Mouse (Mus musculus) intestine, embryonic 16.5 days (tissue): Measurements from ENCODE around the gene Nek8. TPM values are rescaled to one million over a fixed set of nuclear protein-coding genes. Genes with fewer than 3 reads are reported as not detected.
"Not testable (repeated sequence)": the region's sequence is repeated elsewhere in the genome, so short reads cannot be mapped to it uniquely, and the experiment has no call there.

ENCODE experiments used
- ATAC-seq: fragments of 200-750 bp; cut with Nextera tagmentation; 2 replicates; pipeline ENCODE4 v1.8.0; 2017; ENCODE audit warnings: moderate TSS enrichment, moderate library complexity
- H3K27ac ChIP-seq: fragments of 300-500 bp; sonication (generic); 2 replicates; pipeline ENCODE4 v1.5.1; 2014; ENCODE audit warnings: mild to moderate bottlenecking, low read length
- H3K27me3 ChIP-seq: fragments of 300-500 bp; sonication (generic); replicated peaks from 2 replicates; pipeline ENCODE4 v1.6.1; 2014; ENCODE audit warnings: low read length, control low read depth, mixed read lengths; ENCODE audit not compliant: control insufficient read depth, insufficient read depth
- H3K36me3 ChIP-seq: fragments of 300-500 bp; sonication (generic); 2 replicates; pipeline ENCODE4 v1.6.1; 2014; ENCODE audit warnings: low read length, control low read depth; ENCODE audit not compliant: control insufficient read depth, insufficient read depth
- H3K4me1 ChIP-seq: fragments of 300-500 bp; sonication (generic); 2 replicates; pipeline ENCODE4 v1.6.1; 2014; ENCODE audit warnings: low read length, control low read depth, mixed read lengths; ENCODE audit not compliant: control insufficient read depth, insufficient read depth
- H3K4me2 ChIP-seq: fragments of 300-500 bp; sonication (generic); 2 replicates; pipeline ENCODE4 v1.6.1; 2014; ENCODE audit warnings: low read depth, low read length, control low read depth
- H3K4me3 ChIP-seq: fragments of 300-500 bp; sonication (generic); 2 replicates; pipeline ENCODE4 v1.5.1; 2014; ENCODE audit warnings: mild to moderate bottlenecking, low read length
- H3K9ac ChIP-seq: fragments of 300-500 bp; sonication (generic); 2 replicates; pipeline ENCODE4 v1.6.1; 2014; ENCODE audit warnings: low read depth, low read length
- H3K9me3 ChIP-seq: fragments of 300-500 bp; sonication (generic); 2 replicates; pipeline ENCODE4 v1.6.1; 2016; ENCODE audit warnings: low read length, control low read depth; ENCODE audit not compliant: control insufficient read depth
- WGBS: fragments of 180-500 bp; shearing (Covaris S2); extraction: QIAGEN DNeasy Blood & Tissue Kit; methylation state at CpG from one replicate; pipeline ENCODE4 v1.1.7; 2014; 5-methylcytosine and 5-hydroxymethylcytosine counted together
- polyA plus RNA-seq: library from polyadenylated mRNA; unstranded; fragments of >200 nt; fragmentation: Nextera tagmentation; extraction: Ambion mirVana; gene quantifications from 2 replicates; pipeline ENCODE4 v1.2.1, GENCODE M21; 2015

Nek8 gene
- polyA plus RNA-seq, 1 experiment from 2014 or later = 17.1 TPM

DNA sequence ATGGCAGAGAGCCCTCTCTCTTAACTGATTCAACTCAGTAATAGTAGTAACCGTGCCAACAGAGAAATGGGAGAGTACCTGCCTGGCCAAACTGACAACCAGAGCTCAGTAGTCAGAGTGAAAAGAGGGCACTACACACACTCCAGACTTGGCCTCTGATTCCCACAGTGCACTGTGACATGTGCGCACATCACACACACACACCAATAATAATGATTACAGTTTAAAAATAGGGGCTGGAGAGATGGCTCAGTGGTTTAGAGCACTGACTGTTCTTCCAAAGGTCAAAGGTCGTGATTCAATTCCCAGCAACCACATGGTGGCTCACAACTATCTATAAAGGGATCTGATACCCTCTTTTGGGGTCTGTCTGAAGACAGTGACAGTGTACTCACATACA is 38.5 kb downstream of the Nek8 start:
- no peak overlapping the region for H3K27ac ChIP-seq
- no peak overlapping the region for H3K9ac ChIP-seq
- peaks cover 13% of the 10 kb centered on the region; the same call in 1 of the 2 replicates for H3K4me1 ChIP-seq
- 86% methylated on average over 3 of the region's 3 CpGs for WGBS
- no peak overlapping the region for H3K4me3 ChIP-seq
- H3K36me3 ChIP-seq = no peaks in the 10 kb centered on the region
- H3K27me3 ChIP-seq = no peaks in the 10 kb centered on the region
- H3K4me2 ChIP-seq = no peak overlapping the region
- no peaks in the 10 kb centered on the region for H3K9me3 ChIP-seq
- no peak for ATAC-seq

DNA sequence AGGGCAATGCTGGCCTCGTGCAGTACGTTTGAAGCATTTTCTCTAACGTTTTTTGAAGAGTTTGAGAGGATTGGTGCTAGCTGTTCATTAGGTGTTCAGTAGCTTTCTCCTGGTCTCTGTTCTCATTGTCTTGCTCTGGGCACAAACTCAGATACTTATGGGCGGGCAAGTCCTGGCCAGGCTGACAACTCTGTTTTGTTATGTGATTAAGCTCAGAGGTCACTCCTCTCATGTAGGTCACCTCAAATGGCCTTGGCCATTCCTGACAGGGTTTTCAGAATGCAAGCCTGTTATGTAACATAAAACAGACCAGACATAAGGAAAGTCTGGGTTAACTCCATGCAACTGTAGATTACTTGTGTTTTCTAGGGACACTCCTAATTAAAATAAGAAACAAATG is 38.9 kb downstream of the Nek8 start:
- 83% methylated on average over 4 of the region's 4 CpGs for WGBS
- H3K9ac ChIP-seq = no peak overlapping the region
- H3K4me1 ChIP-seq = peaks cover 15% of the 10 kb centered on the region; the same call in 1 of the 2 replicates
- no peak for ATAC-seq
- no peak overlapping the region for H3K4me2 ChIP-seq
- no peaks in the 10 kb centered on the region for H3K36me3 ChIP-seq
- H3K27ac ChIP-seq = no peak overlapping the region
- no peaks in the 10 kb centered on the region for H3K9me3 ChIP-seq
- no peaks in the 10 kb centered on the region for H3K27me3 ChIP-seq
- H3K4me3 ChIP-seq = no peak overlapping the region

DNA sequence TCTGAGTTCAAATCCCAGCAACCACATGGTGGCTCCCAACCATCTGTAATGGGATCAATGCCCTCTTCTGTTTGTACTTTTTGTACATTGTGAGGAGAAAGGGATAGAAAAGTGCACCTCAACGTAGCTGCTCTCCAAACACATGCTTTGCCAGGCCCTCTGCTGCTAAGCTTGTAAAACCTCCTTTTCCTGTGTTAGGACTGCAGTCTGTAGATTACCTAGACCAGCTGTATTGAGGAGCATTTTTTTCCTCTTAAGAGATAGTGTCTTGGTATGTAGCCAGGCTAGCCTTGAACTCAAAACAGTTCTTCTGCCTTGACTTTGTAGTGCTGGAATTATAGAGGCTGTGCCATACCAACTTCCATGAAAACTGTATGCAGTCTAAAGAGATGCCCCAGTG is 40.3 kb downstream of the Nek8 start:
- H3K9me3 ChIP-seq = no peaks in the 10 kb centered on the region
- no peak overlapping the region for H3K4me2 ChIP-seq
- WGBS = 91% methylated on average over 1 of the region's 1 CpGs
- no peak overlapping the region for H3K27ac ChIP-seq
- no peaks in the 10 kb centered on the region for H3K36me3 ChIP-seq
- no peaks in the 10 kb centered on the region for H3K27me3 ChIP-seq
- no peak overlapping the region for H3K4me3 ChIP-seq
- H3K9ac ChIP-seq = no peak overlapping the region
- no peak for ATAC-seq
- H3K4me1 ChIP-seq = peaks cover 17% of the 10 kb centered on the region; the same call in 1 of the 2 replicates

DNA sequence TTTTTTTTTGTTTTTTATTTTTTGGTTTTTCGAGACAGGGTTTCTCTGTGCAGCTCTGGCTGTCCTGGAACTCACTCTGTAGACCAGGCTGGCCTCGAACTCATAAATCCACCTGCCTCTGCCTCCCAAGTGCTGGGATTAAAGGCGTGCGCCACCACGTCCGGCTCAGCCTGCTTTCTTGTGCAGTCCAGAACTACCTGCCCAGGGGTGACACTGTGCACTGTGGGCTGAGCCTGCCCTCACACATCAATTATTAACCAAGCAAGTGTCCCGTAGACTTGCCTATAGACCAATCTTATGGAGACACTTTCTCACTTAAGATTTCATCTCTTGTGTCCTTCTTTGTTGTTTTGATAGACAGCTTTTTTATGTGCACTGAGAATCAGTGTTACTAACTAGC is 41.2 kb downstream of the Nek8 start:
- H3K27me3 ChIP-seq, H3K9me3 ChIP-seq, H3K4me2 ChIP-seq, H3K27ac ChIP-seq, H3K36me3 ChIP-seq, H3K9ac ChIP-seq, H3K4me3 ChIP-seq: not testable (repeated sequence)
- peak; percentile 82 for ATAC-seq
- peaks cover 17% of the 10 kb centered on the region; the same call in 1 of the 2 replicates for H3K4me1 ChIP-seq
- WGBS = 63% methylated on average over 7 of the region's 7 CpGs

DNA sequence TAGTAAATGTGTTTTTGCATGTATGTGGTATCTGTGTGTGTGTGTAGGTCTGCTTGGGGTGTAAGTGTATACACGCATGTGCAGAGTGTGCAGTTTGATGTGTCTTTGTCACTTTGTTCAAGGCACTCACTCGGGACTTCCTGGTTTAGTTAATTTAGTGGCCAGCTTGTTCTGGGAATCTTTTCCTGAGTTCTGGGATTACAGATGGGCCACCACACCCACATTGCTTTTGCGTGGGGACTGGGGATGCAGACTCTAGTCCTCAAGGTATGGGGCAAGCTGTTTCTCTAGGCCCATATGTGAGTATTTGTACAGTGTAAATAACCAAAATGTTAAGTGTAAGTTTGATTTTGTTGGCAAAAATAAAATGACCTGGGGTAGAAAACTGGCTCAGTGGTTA is 42.1 kb downstream of the Nek8 start:
- H3K9ac ChIP-seq = no peak overlapping the region
- 76% methylated on average over 3 of the region's 3 CpGs for WGBS
- H3K36me3 ChIP-seq = no peaks in the 10 kb centered on the region
- H3K4me1 ChIP-seq = peaks cover 17% of the 10 kb centered on the region; the same call in 1 of the 2 replicates
- H3K4me3 ChIP-seq = no peak overlapping the region
- H3K27me3 ChIP-seq = no peaks in the 10 kb centered on the region
- ATAC-seq = no peak
- H3K4me2 ChIP-seq = no peak overlapping the region
- no peak overlapping the region for H3K27ac ChIP-seq
- no peaks in the 10 kb centered on the region for H3K9me3 ChIP-seq

DNA sequence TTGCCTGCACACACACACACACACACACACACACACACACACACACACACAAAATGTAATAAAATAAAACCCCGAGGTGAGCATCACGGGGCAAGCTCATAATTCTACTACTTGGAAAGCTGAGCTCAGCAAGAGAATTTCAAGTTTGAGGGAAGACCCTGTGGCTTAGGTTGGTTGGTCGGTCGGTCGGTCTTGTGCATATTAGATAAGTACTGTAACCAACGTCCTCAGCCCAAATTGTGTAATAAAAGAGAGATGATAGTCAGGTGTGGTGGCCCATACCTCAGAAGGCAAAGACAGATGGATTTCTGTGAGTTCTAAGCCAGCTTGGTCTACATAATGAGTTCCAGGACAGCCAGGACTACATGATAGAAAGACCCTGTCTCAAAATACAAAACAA is 42.6 kb downstream of the Nek8 start:
- 84% methylated on average over 6 of the region's 6 CpGs for WGBS
- Histone ChIP-seq H3K9ac (no peak overlapping the region), H3K27ac (no peak overlapping the region), H3K4me1 (peaks cover 20% of the 10 kb centered on the region), H3K9me3 (no peaks in the 10 kb centered on the region), H3K36me3 (no peaks in the 10 kb centered on the region), H3K4me2 (no peak overlapping the region), H3K27me3 (no peaks in the 10 kb centered on the region), H3K4me3 (no peak overlapping the region)
- no peak for ATAC-seq

DNA sequence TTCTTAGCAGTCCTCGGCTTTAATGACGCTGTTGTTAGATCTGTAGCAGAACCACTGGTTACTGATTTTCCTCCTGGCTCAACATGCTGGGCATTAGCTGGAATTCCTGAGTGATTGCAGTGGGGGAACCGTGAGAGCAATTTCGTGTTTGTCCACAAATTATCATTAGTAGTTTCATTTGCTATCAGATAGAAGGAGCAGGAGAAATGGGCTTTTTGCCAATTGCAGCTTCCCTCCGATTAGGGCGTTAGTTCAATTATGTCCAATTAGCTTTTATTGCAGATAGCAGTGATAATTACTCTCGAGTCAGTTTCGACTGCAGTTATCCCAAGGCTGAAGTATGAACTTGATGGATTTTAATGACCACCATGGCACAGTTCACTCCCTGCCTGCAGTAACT is 47.0 kb downstream of the Nek8 start:
- peak overlapping the region; percentile 53 for H3K27ac ChIP-seq
- 56% methylated on average over 8 of the region's 8 CpGs for WGBS
- H3K9ac ChIP-seq = no peak overlapping the region
- H3K4me1 ChIP-seq = peaks cover 44% of the 10 kb centered on the region
- H3K36me3 ChIP-seq = no peaks in the 10 kb centered on the region
- no peaks in the 10 kb centered on the region for H3K27me3 ChIP-seq
- H3K4me2 ChIP-seq = no peak overlapping the region
- ATAC-seq = peak; percentile 23; the same call in 1 of the 2 replicates
- H3K4me3 ChIP-seq = no peak overlapping the region
- no peaks in the 10 kb centered on the region for H3K9me3 ChIP-seq

DNA sequence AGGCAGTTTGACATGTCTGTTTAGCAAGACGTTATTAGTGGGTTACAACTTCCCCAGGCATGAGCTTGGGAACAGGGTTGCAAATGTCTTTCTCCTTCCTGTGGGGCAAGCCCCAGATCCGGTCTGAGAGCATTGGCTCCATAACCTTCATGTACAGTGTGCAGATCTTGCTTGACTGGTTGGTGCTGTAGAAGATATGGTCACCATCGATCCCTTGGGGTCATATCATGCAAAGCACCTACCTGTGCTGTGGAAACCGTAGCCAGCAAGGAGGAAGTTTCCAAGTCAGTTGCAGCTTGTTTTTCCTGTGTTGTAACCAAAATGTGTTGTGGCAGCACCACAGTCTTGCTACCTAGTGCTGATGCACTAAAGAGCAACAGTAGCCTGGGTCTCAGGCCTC is 49.7 kb downstream of the Nek8 start:
- H3K27me3 ChIP-seq = no peaks in the 10 kb centered on the region

DNA sequence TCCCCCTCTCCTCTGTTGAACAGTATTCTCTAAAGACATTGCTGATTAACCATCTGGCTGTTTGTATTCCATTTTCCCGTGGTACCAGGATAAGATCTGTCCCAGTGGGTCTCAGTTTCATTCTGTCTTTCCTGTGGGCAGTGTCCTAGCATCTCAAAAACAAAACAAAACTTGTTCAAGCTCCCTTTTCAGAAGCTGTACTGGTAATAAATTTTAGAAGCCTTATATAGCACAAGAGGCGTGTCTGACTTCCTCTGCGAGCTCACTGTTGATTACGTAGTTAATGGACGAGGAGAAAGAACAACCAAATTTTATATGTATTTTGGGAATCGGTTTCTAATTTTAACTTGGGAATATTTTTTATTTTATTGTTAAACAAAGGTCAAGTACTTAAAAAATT is 50.8 kb downstream of the Nek8 start:
- no peaks in the 10 kb centered on the region for H3K36me3 ChIP-seq
- 61% methylated on average over 6 of the region's 6 CpGs for WGBS
- no peak for ATAC-seq
- peaks cover 36% of the 10 kb centered on the region for H3K4me1 ChIP-seq
- no peak overlapping the region for H3K9ac ChIP-seq
- H3K4me3 ChIP-seq = no peak overlapping the region
- H3K4me2 ChIP-seq = no peak overlapping the region
- no peak overlapping the region; the same call in 1 of the 2 replicates for H3K27ac ChIP-seq
- H3K9me3 ChIP-seq = no peaks in the 10 kb centered on the region
- H3K27me3 ChIP-seq = no peaks in the 10 kb centered on the region

More for the DNA sequence above, 49.7 kb downstream of the Nek8 start:
- Histone ChIP-seq H3K4me1 (peaks cover 36% of the 10 kb centered on the region), H3K27ac (peak overlapping the region; percentile 24; the same call in 1 of the 2 replicates), H3K9me3 (no peaks in the 10 kb centered on the region), H3K9ac (no peak overlapping the region), H3K36me3 (no peaks in the 10 kb centered on the region), H3K4me2 (no peak overlapping the region), H3K4me3 (no peak overlapping the region)
- ATAC-seq = peak; percentile 47; the same call in 1 of the 2 replicates
- 65% methylated on average over 4 of the region's 4 CpGs for WGBS

DNA sequence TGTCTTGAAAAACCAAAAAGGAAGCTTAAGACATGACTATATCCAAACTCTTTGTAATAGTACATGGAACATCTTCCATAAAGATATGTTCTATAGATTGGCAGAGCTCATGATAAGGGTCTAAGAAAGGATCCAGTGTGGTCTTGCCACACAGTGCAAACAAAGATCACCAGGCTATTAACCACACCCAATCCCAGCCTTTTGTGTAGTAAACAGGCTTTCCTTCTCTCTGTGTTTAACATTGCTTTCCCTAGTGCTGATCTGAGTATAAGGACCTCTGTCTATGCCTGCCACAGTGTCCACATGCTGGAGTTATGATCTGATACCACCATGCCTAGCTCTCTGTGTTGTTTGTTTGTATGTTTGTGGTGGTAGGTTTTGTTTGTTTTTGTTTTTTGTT is 52.7 kb downstream of the Nek8 start:
- Histone ChIP-seq H3K4me2 (no peak overlapping the region), H3K27me3 (no peaks in the 10 kb centered on the region), H3K9ac (no peak overlapping the region), H3K4me3 (no peak overlapping the region), H3K36me3 (no peaks in the 10 kb centered on the region), H3K27ac (no peak overlapping the region), H3K4me1 (peaks cover 41% of the 10 kb centered on the region), H3K9me3 (no peaks in the 10 kb centered on the region)
- no peak for ATAC-seq
